Mouse (Mus musculus): ENCODE data around the gene Clec4b2.
"Not testable (repeated sequence)": the region's sequence is repeated elsewhere in the genome, so short reads cannot be mapped to it uniquely, and the experiment has no call there.

Clec4b2 gene

DNA sequence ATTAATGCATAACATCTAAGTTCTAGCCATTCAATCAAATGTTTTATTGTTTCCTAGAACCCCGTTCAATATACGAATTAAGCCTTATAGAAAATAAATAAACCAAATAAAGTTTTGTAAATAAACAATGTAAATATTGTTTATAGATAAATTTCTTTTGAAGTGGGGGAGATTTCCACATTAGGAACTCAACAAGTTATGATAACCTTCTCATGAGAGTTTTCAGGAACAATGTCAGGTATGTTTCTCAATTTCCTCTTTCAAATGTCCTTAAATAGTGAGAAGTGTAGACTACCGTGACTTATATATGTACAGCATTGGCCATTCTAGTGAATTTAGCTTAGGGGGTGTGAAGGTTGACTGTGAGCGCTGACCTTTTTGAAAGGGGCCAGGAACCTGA lies at the start of gene Clec4b2:
TSS of gene Clec4b2 (plus strand) at position 301 of the 400 bp plus-strand sequence.
- no peak for DNase-seq

DNA sequence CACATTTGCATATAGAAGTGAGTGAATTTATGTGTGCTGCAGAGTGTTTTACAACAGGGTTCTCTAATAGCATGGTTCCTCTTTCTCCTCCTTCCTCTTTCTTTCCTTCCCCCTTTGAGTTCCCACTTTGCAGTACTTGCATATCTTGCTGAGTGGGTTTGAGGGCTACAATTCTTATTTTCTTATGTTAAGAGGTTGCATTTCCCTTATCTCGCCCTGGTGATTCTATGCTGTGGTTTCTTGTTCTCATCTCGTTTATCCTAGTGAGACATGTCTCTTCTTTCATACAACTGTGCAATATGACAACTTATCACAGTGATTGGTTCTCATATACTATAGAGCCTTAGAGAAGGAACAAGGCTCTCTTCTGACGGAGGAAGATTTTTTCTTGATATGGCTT lies 49.5 kb upstream of the Clec4b2 start:
- DNase-seq: no peak

DNA sequence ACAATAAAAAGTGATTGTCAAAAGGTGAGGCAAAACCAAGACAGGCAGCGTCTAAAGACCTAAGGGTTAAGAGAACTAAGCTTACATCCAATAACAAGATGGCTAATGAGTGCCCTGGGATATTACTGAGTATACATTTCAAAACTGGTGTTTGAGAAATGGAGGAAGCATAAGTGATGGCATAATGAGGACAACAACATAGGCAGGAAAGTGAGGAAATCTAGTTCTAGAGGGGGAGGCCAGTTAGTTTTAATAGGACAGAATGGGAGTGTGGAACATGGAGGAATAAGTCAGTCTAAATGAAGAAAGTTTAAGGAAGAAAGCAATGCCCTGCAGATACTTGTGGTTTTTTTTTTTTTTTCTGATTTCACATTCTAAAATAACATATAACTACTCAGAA lies 45.5 kb upstream of the Clec4b2 start:
- no peak for DNase-seq

DNA sequence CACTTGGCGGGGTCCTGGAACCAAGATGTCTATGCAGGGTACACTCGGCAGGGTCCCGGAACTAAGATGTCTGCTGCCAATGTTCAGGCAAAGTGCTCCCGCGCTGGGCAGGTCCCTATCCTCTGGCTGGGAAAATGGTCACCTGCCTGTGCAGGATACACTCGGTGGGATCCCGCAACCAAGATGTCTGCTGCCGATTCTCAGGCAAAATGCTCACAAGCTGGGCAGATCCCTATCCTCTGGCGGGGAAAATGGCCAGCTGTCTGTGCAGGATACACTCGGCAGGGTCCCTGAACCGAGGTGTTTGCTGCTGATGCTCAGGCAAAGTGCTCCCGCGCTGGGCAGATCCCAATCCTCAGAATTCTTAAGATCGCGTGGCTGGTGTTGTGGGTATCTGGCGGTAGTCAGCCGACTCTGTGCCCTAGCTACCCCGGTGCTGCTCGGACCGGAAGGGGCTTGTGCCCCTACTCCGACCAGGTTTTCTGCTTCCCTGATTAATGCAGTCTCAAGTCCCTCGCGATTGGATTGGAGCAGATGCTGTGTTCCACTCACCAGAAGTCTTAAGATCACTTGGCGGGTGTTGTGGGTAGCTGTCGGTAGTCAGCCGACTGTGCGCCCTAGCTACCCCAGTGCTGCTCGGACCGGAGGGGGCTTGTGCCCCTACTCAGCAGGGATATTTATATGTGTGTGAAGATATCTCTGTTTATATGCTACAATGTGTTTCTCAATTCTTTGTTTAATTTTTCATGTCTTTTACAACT lies 34.7 kb upstream of the Clec4b2 start:
- DNase-seq: not testable (repeated sequence)

DNA sequence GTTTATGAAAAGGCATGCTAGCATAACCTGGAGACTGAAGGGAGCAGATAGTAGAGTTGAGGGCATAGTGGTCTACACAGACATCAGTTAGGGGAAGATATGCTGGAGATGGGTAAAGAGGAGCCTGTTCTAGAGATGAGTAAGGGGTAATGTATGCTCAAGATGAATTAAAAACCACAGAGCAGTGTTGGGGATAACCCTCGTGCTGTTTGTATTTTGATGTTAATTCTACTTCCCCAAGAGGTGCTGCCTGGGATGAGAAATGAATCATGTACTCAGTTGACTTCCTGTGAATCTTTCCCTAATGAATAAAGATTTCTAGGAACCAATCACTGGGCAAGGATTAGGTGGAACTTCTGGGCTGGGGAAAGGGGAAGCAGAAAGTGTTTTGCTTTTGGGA lies 2.6 kb upstream of the Clec4b2 start:
- DNase-seq: no peak

DNA sequence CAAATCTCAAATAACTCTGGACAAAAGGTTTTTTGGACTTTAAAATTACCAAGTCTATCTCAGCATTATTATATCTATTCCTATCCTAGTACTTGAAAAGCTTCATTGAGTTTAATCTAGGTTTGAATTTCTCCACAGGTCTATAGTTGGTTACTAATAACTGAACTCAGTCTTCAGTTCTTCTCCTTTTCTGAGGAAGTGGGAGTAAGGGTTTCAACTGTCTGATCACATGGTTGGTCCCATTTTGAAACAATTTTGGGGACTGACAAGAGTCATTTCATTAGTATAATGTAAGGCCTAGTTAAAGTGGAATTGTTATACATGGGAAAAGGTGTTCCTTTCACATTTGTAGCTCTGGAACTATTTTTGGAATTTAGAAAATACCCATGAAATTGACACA lies 1.7 kb upstream of the Clec4b2 start:
- no peak for DNase-seq

DNA sequence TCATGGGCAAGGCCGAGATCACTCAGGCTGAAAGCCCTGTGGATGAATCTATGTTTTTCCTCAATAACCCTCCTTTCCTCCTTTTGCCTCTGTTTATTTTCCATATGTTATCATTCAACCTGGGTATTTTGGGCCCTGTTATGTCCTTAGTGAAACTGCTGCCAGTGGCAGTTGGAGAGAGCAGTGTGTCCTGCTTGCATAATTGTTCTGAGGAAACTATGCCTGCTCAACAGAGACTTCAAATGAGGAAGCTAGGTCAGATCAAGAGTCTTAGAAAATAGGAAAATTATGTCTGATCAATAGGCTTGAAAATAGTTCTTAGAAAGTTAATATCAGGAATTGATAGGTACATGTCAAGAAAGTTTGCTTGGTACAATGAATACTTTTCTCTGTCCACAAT lies 2.9 kb downstream of the Clec4b2 start:
- DNase-seq: no peak

DNA sequence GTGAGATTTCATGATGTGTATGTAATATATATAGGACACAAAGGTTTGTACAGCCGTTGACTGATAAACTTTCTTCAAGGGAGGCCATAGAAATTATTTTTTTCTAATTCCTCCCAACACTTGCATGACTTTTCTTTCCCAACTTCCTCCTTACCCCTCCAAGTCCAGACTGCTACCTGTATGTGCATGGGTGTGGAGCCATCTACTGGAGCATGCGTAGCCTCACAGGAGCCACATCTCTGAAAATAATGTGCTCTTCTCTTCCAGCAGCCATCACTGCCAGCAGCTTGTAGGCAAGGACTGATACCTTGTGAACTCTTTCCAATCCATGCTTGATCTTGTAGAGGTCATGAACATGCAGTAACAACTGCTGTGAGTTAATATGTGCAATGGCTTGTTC lies 12.2 kb downstream of the Clec4b2 start:
- peak; percentile 2 for DNase-seq

DNA sequence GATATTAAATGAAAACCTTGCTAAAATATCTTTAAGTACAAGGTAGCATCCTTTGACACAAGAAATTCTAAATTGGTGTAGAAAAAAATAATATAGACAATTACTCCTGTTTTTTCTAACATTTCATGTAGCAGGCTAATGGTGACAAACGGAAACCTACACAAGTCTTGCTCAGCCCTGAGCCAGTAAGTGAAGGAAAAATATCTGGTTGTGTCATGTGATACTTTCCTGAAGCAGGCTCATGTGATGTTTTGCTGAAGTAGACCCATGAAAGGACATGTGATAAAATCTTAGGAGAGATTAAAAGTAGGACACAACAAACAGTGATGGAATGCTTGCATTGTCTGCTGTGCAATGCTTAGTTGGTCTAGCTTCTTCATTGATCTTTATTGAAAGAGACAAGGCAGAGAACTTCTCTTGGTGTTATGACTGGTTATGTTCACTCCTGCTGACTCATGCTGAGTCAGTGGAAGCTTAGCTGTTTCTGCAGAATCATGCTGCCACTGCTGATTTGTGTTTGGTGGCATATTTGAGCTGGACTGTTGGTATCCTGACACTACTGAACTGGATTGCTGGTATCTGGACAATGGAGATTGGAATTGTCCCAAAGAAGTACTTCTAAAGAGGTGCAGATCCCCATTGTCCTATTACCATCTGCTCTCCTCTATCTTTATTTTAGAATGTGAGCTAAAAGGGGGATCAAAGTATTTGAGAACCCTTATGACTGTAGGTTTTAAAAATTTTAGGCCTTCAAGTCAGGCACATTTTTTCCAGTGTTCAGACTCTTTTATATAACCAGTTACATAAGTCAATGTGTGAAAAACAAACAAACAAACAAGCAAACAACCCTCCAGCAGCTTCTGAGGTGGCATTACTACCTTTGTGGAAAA lies 34.7 kb downstream of the Clec4b2 start:
- no peak for DNase-seq

DNA sequence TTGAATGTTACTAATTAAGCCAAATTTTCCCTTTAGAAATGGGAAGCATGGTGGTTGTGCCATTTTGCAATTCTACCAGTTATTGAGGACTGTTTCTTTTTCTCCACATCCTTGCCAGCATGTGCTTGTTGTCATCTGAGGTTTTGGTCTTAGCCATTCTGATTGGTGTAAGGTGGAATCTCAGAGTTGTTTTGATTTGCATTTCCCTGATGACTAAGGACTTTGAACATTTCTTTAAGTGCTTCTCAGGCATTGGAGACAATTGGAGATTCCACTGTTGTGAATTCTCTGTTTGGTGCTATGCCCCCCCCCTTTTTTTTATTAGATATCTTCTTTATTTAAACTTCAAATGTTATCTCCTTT lies 35.4 kb downstream of the Clec4b2 start:
- DNase-seq: not testable (repeated sequence)

DNA sequence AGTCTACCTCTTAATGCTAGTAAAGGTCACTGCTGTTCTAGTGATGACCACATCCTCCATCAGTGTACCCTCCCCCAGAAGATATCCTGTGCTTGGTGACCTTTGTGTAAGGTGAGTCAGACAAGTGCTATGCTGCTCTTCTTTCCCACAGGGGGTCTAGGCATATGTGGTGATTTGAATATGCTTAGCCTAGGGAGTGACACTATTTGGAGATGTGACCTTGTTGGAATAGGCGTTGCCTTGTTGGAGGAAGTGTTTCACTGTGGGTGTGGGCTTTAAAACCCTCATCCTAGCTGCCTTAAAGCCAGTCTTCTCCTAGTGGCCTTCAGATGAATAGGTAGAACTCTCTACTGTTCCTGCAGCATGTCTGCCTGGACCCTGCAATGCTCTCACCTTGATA lies 39.0 kb downstream of the Clec4b2 start:
- DNase-seq: no peak

DNA sequence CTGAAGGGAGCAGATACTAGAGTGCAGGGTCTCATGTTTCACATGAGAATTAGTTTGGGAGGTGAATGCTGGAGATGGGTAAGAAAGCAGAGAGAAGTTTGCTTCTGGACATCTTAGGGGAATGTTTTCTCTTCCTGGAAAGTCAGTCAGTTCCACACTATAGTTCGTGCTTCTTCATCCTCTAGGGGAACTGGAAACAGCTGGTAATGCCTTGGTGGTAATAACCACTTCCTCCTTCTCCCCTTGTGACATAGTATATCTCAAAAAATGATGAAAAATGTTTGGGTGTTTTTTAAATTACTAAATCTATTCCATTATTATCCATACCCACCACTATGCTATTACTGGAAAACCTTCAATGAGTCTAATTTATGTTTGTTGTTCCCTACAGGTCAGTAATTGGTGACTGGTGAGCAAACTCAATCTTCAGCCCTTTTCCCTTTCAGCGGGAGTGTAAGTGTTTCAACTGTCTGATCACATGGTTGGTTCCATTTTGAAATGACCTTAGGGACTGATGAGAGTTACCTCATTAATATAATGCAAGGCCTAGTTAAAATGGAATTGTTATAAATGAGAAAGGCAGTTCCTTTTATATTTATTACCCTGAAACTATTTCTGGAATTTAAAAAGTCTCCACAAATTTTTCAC lies 55.0 kb downstream of the Clec4b2 start:
- DNase-seq: no peak

DNA sequence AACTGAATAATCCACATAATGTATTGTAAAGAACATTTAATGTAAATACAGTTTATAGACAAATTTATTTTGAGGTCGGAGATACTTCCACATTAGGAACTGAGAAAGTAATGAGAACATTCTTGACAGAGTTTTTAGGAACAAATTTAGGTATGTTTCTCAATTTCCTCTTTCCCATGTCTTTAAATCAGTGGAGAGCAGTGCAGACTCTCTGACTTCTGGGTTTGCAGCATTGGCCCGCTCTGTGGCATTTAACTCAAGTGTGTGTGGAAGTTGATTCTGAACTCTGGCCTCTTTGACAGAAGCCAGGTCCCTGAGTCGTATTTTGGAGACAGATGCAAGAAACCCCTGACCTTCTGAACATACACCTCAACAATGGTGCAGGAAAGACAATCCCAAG lies 57.0 kb downstream of the Clec4b2 start, which contains the start of gene Clec4n:
TSS of gene Clec4n (plus strand) at position 200 of the 400 bp plus-strand sequence.
- DNase-seq: no peak

DNA sequence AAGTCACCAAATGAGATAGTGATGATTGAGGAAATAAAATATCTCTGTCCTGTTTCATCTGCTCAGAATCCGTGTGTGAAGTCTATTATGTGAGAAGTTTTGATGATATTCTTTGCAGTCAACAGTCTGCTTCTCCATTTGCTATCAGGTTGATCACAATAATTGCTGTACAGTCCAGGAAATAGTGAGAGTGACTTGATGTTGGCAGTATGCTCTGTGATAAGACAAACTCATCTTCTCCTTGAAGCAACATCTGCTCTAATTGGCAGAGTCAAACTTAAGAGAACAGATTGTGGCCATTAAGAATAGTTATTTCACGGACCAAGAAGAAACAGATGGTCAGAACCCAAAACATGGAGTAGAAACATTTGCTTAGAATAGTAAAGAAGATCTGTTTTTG lies 58.5 kb downstream of the Clec4b2 start:
- no peak for DNase-seq

DNA sequence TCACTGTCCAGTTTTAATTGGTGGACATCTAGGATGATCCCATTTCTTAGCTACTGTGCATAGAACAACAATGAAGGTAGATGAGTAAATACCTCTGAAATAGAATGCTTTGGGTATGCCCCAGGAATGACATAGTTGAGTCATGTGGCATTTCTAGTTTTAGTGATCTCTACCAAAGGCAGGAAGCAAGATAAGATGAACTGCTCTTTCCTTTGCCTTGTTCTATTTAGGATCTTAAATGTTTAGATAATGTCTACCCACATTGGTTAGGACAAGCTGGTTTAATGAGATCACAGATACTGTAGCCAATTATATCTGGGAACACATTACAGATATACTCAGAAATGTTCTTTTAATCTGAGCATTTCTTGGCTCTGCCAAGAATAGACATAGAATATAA lies 64.9 kb downstream of the Clec4b2 start:
- DNase-seq: no peak

DNA sequence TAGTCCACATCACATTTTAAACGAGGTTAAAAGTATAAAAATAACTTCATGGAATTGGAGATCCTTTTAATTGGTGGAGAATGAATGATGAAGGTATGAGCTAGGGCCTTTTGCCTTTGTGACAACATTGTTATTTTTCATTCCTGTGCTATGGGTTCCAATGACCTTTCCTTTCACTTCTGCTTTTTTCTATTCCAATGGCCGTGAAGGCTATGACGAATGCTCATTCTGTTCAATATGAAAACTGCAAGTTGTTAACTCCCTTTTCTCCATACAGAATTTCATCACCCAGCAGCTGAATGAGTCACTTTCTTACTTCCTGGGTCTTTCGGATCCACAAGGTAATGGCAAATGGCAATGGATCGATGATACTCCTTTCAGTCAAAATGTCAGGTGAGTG lies 71.5 kb downstream of the Clec4b2 start:
- no peak for DNase-seq

DNA sequence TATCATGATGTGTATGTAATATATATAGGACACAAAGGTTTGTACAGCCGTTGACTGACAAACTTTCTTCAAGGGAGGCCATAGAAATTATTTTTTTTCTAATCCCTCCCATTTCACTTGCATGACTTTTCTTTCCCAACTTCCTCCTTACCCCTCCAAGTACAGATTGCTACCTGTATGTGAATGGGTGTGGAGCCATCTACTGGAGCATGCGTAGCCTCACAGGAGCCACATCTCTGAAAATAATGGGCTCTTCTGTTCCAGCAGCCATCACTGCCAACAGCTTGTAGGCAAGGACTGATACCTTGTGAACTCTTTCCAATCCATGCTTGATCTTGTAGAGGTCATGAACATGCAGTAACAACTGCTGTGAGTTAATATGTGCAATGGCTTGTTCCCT lies 76.2 kb downstream of the Clec4b2 start:
- not testable (repeated sequence) for DNase-seq

DNA sequence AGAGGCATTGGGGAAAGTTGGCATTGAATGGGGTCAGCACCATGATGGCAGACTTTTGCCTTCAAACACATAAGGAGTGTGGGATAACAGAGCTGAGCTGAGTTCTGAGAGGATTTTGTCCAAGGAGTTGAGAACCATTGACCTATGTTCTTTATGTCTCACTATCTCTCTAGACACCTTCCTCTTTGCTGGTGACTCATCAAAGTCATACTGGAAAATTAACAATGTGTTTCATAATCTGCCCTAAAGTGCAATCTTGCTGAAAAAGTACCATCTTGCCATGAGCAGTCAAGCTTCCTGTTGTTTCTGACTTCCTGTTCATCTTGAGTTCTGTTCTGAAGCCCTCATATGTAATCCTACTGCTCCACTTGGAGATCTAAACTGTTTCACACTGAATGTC lies 80.0 kb downstream of the Clec4b2 start:
- no peak for DNase-seq
